Mouse (Mus musculus) bone marrow macrophage, adult 2 months (primary cell): ENCODE results near the gene Bpifb1. TPM values are rescaled to one million over a fixed set of nuclear protein-coding genes. Genes with fewer than 3 reads are reported as not detected.
A peak's percentile ranks its signal among the peaks of the same experiment; 100 is the strongest.
"Not testable (repeated sequence)": the region's sequence is repeated elsewhere in the genome, so short reads cannot be mapped to it uniquely, and the experiment has no call there.

Source experiments
- H3K27ac ChIP-seq: 2 replicates; pipeline ENCODE4 v1.5.1; 2012; ENCODE audit warnings: low read depth, low read length; ENCODE audit not compliant: insufficient read depth
- H3K4me1 ChIP-seq: 2 replicates; pipeline ENCODE4 v1.6.1; 2012; ENCODE audit warnings: low read length; ENCODE audit not compliant: control insufficient read depth, insufficient read depth
- H3K4me3 ChIP-seq: 2 replicates; pipeline ENCODE4 v1.5.1; 2012; ENCODE audit warnings: mild to moderate bottlenecking, low read length, moderate library complexity; ENCODE audit not compliant: insufficient read depth
- CTCF ChIP-seq: IDR thresholded peaks from 2 replicates; pipeline ENCODE4 v1.5.1; 2012; ENCODE audit warnings: low read depth, mild to moderate bottlenecking, low read length, moderate library complexity
- POLR2A ChIP-seq: IDR thresholded peaks from 2 replicates; pipeline ENCODE4 v1.6.1; 2012; ENCODE audit warnings: mild to moderate bottlenecking, low read depth, low read length, borderline replicate concordance
- polyA plus RNA-seq: library from polyadenylated mRNA; stranded (reverse); fragments of >200 nt; gene quantifications from 2 replicates; pipeline ENCODE4 v1.2.4, GENCODE M21; 2012; ENCODE audit not compliant: missing spikeins, insufficient read depth, insufficient read length

The Bpifb1 gene
- not detected in 2 replicates for polyA plus RNA-seq

- H3K4me1 ChIP-seq, result no peaks in the 10 kb centered on the region
- no peak within 1 kb of the TSS for H3K4me3 ChIP-seq
- no peak for TF ChIP-seq CTCF
- no peak for TF ChIP-seq POLR2A
These were observed at the start of gene Bpifb1 for GRCm38 (mm10) chr2:154190546-154191258. TSS of gene Bpifb1 (plus strand) at chr2:154190818.

GRCm38 (mm10) chr2:154142580-154142979 is 48.0 kb upstream of the Bpifb1 start, which contains the start of gene Bpifa1:
TSS of gene Bpifa1 (plus strand) at chr2:154142880.
- Histone ChIP-seq H3K4me3 (no peak within 1 kb of the TSS), H3K27ac (no peak within 1 kb of the TSS), H3K4me1 (no peaks in the 10 kb centered on the region)
- no peak for TF ChIP-seq POLR2A
- no peak for TF ChIP-seq CTCF

More at GRCm38 (mm10) chr2:154190546-154191258, at the start of gene Bpifb1:
- H3K27ac ChIP-seq, result no peak within 1 kb of the TSS

- no peak overlapping the region for H3K27ac ChIP-seq
- TF ChIP-seq POLR2A (no peak), CTCF (no peak)
- H3K4me1 ChIP-seq, result no peaks in the 10 kb centered on the region
These were observed 46.9 kb upstream of the Bpifb1 start for GRCm38 (mm10) chr2:154143735-154144134.

GRCm38 (mm10) chr2:154147496-154147895 is 43.1 kb upstream of the Bpifb1 start:
- TF ChIP-seq CTCF (no peak), POLR2A (no peak)

More at GRCm38 (mm10) chr2:154143735-154144134, 46.9 kb upstream of the Bpifb1 start:
- no peak overlapping the region for H3K4me3 ChIP-seq

GRCm38 (mm10) chr2:154158433-154158832 is 32.2 kb upstream of the Bpifb1 start:
- Histone ChIP-seq H3K27ac (no peak overlapping the region), H3K4me1 (no peaks in the 10 kb centered on the region), H3K4me3 (no peak overlapping the region)
- TF ChIP-seq POLR2A (no peak), CTCF (peak; percentile 75)

More at GRCm38 (mm10) chr2:154147496-154147895, 43.1 kb upstream of the Bpifb1 start:
- no peak overlapping the region for H3K27ac ChIP-seq
- no peak overlapping the region for H3K4me3 ChIP-seq
- no peaks in the 10 kb centered on the region for H3K4me1 ChIP-seq

GRCm38 (mm10) chr2:154162307-154162706 is 28.3 kb upstream of the Bpifb1 start, which contains the start of gene Bpifa5:
TSS of gene Bpifa5 (plus strand) at chr2:154162607.
- no peak within 1 kb of the TSS for H3K4me3 ChIP-seq
- no peaks in the 10 kb centered on the region for H3K4me1 ChIP-seq
- TF ChIP-seq CTCF (no peak), POLR2A (no peak)
- H3K27ac ChIP-seq, result no peak within 1 kb of the TSS

- Histone ChIP-seq H3K4me1 (no peaks in the 10 kb centered on the region), H3K4me3 (no peak overlapping the region), H3K27ac (no peak overlapping the region)
- TF ChIP-seq POLR2A (no peak), CTCF (no peak)
These were observed 27.3 kb upstream of the Bpifb1 start for GRCm38 (mm10) chr2:154163306-154163705.

GRCm38 (mm10) chr2:154169172-154169571 is 21.4 kb upstream of the Bpifb1 start:
- Histone ChIP-seq H3K27ac (no peak overlapping the region), H3K4me1 (no peaks in the 10 kb centered on the region), H3K4me3 (no peak overlapping the region)
- TF ChIP-seq POLR2A, result no peak
- TF ChIP-seq CTCF, result no peak

- TF ChIP-seq POLR2A (no peak), CTCF (no peak)
- H3K27ac ChIP-seq, result no peak overlapping the region
- no peak overlapping the region for H3K4me3 ChIP-seq
- no peaks in the 10 kb centered on the region for H3K4me1 ChIP-seq
These were observed 19.0 kb upstream of the Bpifb1 start for GRCm38 (mm10) chr2:154171621-154172020.

GRCm38 (mm10) chr2:154173313-154173712 is 17.3 kb upstream of the Bpifb1 start:
- no peak overlapping the region for H3K27ac ChIP-seq
- no peaks in the 10 kb centered on the region for H3K4me1 ChIP-seq
- no peak overlapping the region for H3K4me3 ChIP-seq
- TF ChIP-seq POLR2A (no peak), CTCF (no peak)

- H3K4me3 ChIP-seq, H3K4me1 ChIP-seq, H3K27ac ChIP-seq: not testable (repeated sequence)
These were observed 8.7 kb upstream of the Bpifb1 start for GRCm38 (mm10) chr2:154181900-154182299.

GRCm38 (mm10) chr2:154183061-154183460 is 7.6 kb upstream of the Bpifb1 start:
- not testable (repeated sequence) for H3K4me1 ChIP-seq, H3K4me3 ChIP-seq, H3K27ac ChIP-seq
